Mouse (Mus musculus): Measurements from ENCODE around the gene Mb.

- TF ChIP-seq CTCF (IDR thresholded peaks at IDR 0.05; ENCODE audit: low read depth, low read length) (no peak), POLR2A (IDR thresholded peaks at IDR 0.05; ENCODE audit: extremely low read depth, insufficient read depth, low read length) (no peak)
These were observed 51.4 kb downstream of the Mb start for GRCm38 (mm10) chr15:76998878-76999588.

Data from liver, adult 2 months (tissue).